Comparison of ENCODE assay signal across 9 mouse cellular contexts in the genomic region with DNA sequence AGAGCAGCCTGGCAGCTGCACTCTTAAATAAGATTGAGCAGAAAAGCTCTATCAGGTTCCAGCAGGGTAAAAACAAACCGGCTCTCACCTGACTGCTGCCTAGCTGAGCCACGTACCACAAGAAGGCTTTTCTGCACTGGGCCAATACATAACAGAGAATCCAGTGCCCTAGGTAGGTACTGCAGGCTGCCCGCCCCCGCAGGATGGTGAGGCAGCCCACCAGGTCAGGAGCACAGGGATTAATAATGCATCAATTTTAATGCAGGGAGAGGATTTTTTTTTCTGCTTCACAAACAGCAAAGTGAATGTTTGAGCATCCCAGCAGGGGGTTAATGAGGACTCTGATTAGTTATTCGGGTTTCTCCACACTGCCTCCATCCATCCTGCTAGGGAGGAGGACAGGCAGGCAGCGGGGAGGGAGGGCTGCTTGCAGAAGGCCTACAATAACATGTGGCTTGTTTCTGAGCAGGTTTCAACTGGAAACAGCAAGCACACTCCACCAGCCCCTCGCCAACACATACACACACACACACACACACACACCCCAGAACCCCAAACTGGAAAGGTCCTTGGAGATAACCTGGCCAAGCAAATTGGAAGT.
A peak's percentile ranks its signal among the peaks of the same experiment; 100 is the strongest.
DNase-seq lines count a peak whose midpoint lies in the region; ATAC-seq lines count a peak whose summit lies in the region.
"Had no signal": no experiment of that assay in that cellular context is flagged by ENCODE, and none has a peak within 500 bp of the region (broad histone marks: within the 10 kb centered on the region; RNA-seq: fewer than 3 reads in every experiment).

No protein-coding gene starts in this region.

- H3K4me1 ChIP-seq in neural tube, embryonic 11.5 days (ENCODE audit: control insufficient read depth, insufficient read depth, low read length), result peaks cover 4% of the 10 kb centered on the region
- peaks cover 16% of the 10 kb centered on the region for H3K4me1 ChIP-seq in forebrain, embryonic 15.5 days
- H3K4me1 ChIP-seq in midbrain, embryonic 10.5 days, result peaks cover 50% of the 10 kb centered on the region
- H3K4me1 ChIP-seq: liver, embryonic 13.5 days had no signal

- H3K36me3 ChIP-seq in neural tube, embryonic 11.5 days (ENCODE audit: control insufficient read depth, insufficient read depth, low read length), result no peaks in the 10 kb centered on the region
- no peaks in the 10 kb centered on the region for H3K36me3 ChIP-seq in forebrain, embryonic 15.5 days
- H3K36me3 ChIP-seq in midbrain, embryonic 10.5 days, result peaks cover 6% of the 10 kb centered on the region; the same call in 1 of the 2 replicates
- H3K36me3 ChIP-seq: liver, embryonic 13.5 days had no signal

- no peaks in the 10 kb centered on the region for H3K9me3 ChIP-seq in neural tube, embryonic 11.5 days (ENCODE audit: control insufficient read depth, low read length)
- H3K9me3 ChIP-seq in forebrain, embryonic 15.5 days, result no peaks in the 10 kb centered on the region
- no peaks in the 10 kb centered on the region for H3K9me3 ChIP-seq in midbrain, embryonic 10.5 days (replicated peaks)
- H3K9me3 ChIP-seq: liver, embryonic 13.5 days had no signal

- no peak overlapping the region for H3K27ac ChIP-seq in neural tube, embryonic 11.5 days (ENCODE audit: low read depth, low read length)
- peak overlapping the region; percentile 60 for H3K27ac ChIP-seq in forebrain, embryonic 15.5 days (replicated peaks)
- peak overlapping the region; percentile 64 for H3K27ac ChIP-seq in midbrain, embryonic 10.5 days (replicated peaks)
- H3K27ac ChIP-seq: liver, embryonic 13.5 days had no signal

- no peak for ATAC-seq in neural tube, embryonic 11.5 days (ENCODE audit: insufficient read depth, low FRiP score, low TSS enrichment)
- ATAC-seq in forebrain, embryonic 15.5 days (replicated peaks), result peak; percentile 83

- no peaks in the 10 kb centered on the region for H3K27me3 ChIP-seq in neural tube, embryonic 11.5 days (ENCODE audit: control insufficient read depth, insufficient read depth, low read length)
- H3K27me3 ChIP-seq in forebrain, embryonic 15.5 days, result no peaks in the 10 kb centered on the region
- no peaks in the 10 kb centered on the region for H3K27me3 ChIP-seq in midbrain, embryonic 10.5 days (ENCODE audit: low read depth, poor library complexity, severe bottlenecking)
- H3K27me3 ChIP-seq: liver, embryonic 13.5 days had no signal

- no peak overlapping the region for H3K4me3 ChIP-seq in neural tube, embryonic 11.5 days (ENCODE audit: low read depth, low read length)
- H3K4me3 ChIP-seq in forebrain, embryonic 15.5 days, result no peak overlapping the region
- no peak overlapping the region for H3K4me3 ChIP-seq in midbrain, embryonic 10.5 days
- H3K4me3 ChIP-seq: liver, embryonic 13.5 days had no signal

- DNase-seq in neural tube, embryonic 11.5 days (ENCODE audit: low spot score), result no peak
- DNase-seq in neural tube, embryonic 10.5 days (ENCODE audit: extremely low spot score, low spot score), result no peak
- DNase-seq in midbrain, embryonic 10.5 days (ENCODE audit: low spot score), result no peak
- DNase-seq in right cerebral cortex, postnatal 25 days, result peak; percentile 37
- no peak for DNase-seq in spleen, postnatal 10 days (ENCODE audit: low spot score in 2 of 2)
- DNase-seq in left cerebral cortex, adult 18-20 months (ENCODE audit: low spot score in 2 of 2), result no peak
- DNase-seq: kidney, adult 9 months; liver, embryonic 13.5 days had no signal

- no peak overlapping the region for H3K4me2 ChIP-seq in neural tube, embryonic 11.5 days (ENCODE audit: low read depth)
- no peak overlapping the region for H3K4me2 ChIP-seq in forebrain, embryonic 15.5 days (replicated peaks)
- H3K4me2 ChIP-seq: liver, embryonic 13.5 days had no signal

- WGBS in neural tube, embryonic 11.5 days, result 49% methylated on average over 7 of the region's 7 CpGs
- 11% methylated on average over 7 of the region's 7 CpGs for WGBS in forebrain, embryonic 15.5 days
- WGBS in midbrain, embryonic 10.5 days, result 33% methylated on average over 7 of the region's 7 CpGs

- peak overlapping the region; percentile 16 for H3K9ac ChIP-seq in neural tube, embryonic 11.5 days (ENCODE audit: low read length)
- H3K9ac ChIP-seq in forebrain, embryonic 15.5 days (replicated peaks), result no peak overlapping the region
- H3K9ac ChIP-seq: liver, embryonic 13.5 days had no signal
